Mouse (Mus musculus) adrenal gland, adult 8-10 months (tissue): ENCODE measurements around the gene Sh3bp5. TPM values are rescaled to one million over a fixed set of nuclear protein-coding genes. Genes with fewer than 3 reads are reported as not detected.

Source experiments
- DNase-seq: peaks from one replicate; pipeline ENCODE4 v3.0.0; 2022
- total RNA-seq, 4 experiments: library from RNA; stranded (reverse); gene quantifications; 2 replicates each; pipeline ENCODE4 v1.2.4; 2022

Gene Sh3bp5
- total RNA-seq, 4 experiments from 2014 or later = 112 to 172 (median 115) TPM

- DNase-seq = no peak
Measured at GRCm38 (mm10) chr14:31337406-31337805, 98.5 kb downstream of the Sh3bp5 start.

GRCm38 (mm10) chr14:31336369-31337155, 99.3 kb downstream of the Sh3bp5 start, which contains the start of gene Capn7:
Gene Capn7, plus strand, starts transcription at chr14:31336638.
- DNase-seq = peak; percentile 96

GRCm38 (mm10) chr14:31335765-31336164, 100.1 kb downstream of the Sh3bp5 start:
- no peak for DNase-seq

- DNase-seq = no peak
Measured at GRCm38 (mm10) chr14:31330957-31331356, 104.9 kb downstream of the Sh3bp5 start.

- DNase-seq = no peak
Measured at GRCm38 (mm10) chr14:31329741-31330140, 106.1 kb downstream of the Sh3bp5 start.

- DNase-seq = no peak
Measured at GRCm38 (mm10) chr14:31327681-31328080, 108.2 kb downstream of the Sh3bp5 start.

- DNase-seq = no peak
Measured at GRCm38 (mm10) chr14:31327196-31327595, 108.7 kb downstream of the Sh3bp5 start.

- no peak for DNase-seq
Measured at GRCm38 (mm10) chr14:31326770-31327169, 109.1 kb downstream of the Sh3bp5 start.

GRCm38 (mm10) chr14:31325551-31325950, 110.3 kb downstream of the Sh3bp5 start:
- no peak for DNase-seq

GRCm38 (mm10) chr14:31324851-31325250, 111.0 kb downstream of the Sh3bp5 start:
- no peak for DNase-seq

- DNase-seq = no peak
Measured at GRCm38 (mm10) chr14:31323849-31324792, 111.8 kb downstream of the Sh3bp5 start, which contains the start of gene Dnah1. Gene Dnah1, minus strand, starts transcription at chr14:31323896.

GRCm38 (mm10) chr14:31323189-31323588, 112.7 kb downstream of the Sh3bp5 start:
- no peak for DNase-seq

GRCm38 (mm10) chr14:31322191-31322590, 113.7 kb downstream of the Sh3bp5 start:
- no peak for DNase-seq

GRCm38 (mm10) chr14:31321181-31321580, 114.7 kb downstream of the Sh3bp5 start:
- no peak for DNase-seq

- no peak for DNase-seq
Measured at GRCm38 (mm10) chr14:31319546-31319945, 116.3 kb downstream of the Sh3bp5 start.

- DNase-seq = no peak
Measured at GRCm38 (mm10) chr14:31317754-31318153, 118.1 kb downstream of the Sh3bp5 start.

- peak; percentile 25 for DNase-seq
Measured at GRCm38 (mm10) chr14:31316613-31317012, 119.3 kb downstream of the Sh3bp5 start.

- DNase-seq = no peak
Measured at GRCm38 (mm10) chr14:31313192-31313591, 122.7 kb downstream of the Sh3bp5 start.

Other genes starting within 250 kb of the Sh3bp5 start
- 1 to 10 TPM; 1.1 to 3.3 (median 1.9) TPM for gene Tnnc1, start 227.8 kb downstream of the Sh3bp5 start, total RNA-seq
- 100 to 1,000 TPM; 331 to 526 (median 414) TPM for gene Nisch, start 219.1 kb downstream of the Sh3bp5 start, total RNA-seq
- 10 to 100 TPM in 3 of 4 experiments, 1 to 10 TPM in 1; 8.8 to 12.4 (median 10.8) TPM for gene Sema3g, start 218.2 kb downstream of the Sh3bp5 start, total RNA-seq
- gene Phf7, start 184.8 kb downstream of the Sh3bp5 start, total RNA-seq = 1 to 10 TPM; 7.1 to 8.5 (median 8.2) TPM
- 10 to 100 TPM; 64.5 to 70.6 (median 68.0) TPM for gene Bap1, start 184.6 kb downstream of the Sh3bp5 start, total RNA-seq
- 1 to 10 TPM; 1.6 to 5.4 (median 3.1) TPM for gene Dnah1, start 112.2 kb downstream of the Sh3bp5 start, total RNA-seq
- 10 to 100 TPM; 42.7 to 51.4 (median 48.7) TPM for gene Capn7, start 99.4 kb downstream of the Sh3bp5 start, total RNA-seq
- 10 to 100 TPM; 45.1 to 53.4 (median 49.7) TPM for gene Eaf1, start 58.3 kb upstream of the Sh3bp5 start, total RNA-seq
- gene Mettl6, start 59.0 kb upstream of the Sh3bp5 start, total RNA-seq = 10 to 100 TPM; 22.4 to 33.2 (median 27.2) TPM
- under 1 TPM in 1 of 4 experiments, not detected in 3; 0.10 TPM for gene Colq, start 155.3 kb upstream of the Sh3bp5 start, total RNA-seq
- gene Gm49387, start 204.8 kb upstream of the Sh3bp5 start, total RNA-seq = not detected
- 10 to 100 TPM; 49.5 to 78.3 (median 62.2) TPM for gene Btd, start 204.9 kb upstream of the Sh3bp5 start, total RNA-seq
- gene Hacl1, start 205.2 kb upstream of the Sh3bp5 start, total RNA-seq = 10 to 100 TPM; 30.2 to 50.3 (median 41.6) TPM